Mouse (Mus musculus): Measurements from ENCODE around the gene Opn1mw.
A peak's percentile ranks its signal among the peaks of the same experiment; 100 is the strongest.
"Not testable (repeated sequence)": the region's sequence is repeated elsewhere in the genome, so short reads cannot be mapped to it uniquely, and the experiment has no call there.

Gene Opn1mw

DNA sequence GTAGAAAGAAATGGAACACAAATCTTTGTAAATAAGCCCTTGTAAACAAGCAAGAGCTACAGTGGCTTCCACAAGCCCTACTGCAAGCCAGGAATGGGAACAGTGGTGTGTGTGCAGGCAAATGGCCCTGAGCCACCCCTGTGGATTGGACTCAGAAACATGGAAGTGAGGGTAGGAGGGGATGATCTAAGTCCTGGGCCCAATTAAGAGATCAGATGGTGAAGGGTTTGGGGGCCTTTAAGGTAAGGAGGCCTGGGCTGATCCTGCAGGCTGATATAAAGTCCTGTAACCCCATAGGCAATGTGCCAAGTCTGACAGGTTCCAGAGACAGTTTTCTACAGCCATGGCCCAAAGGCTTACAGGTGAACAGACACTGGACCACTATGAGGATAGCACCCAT is at the start of gene Opn1mw:
Opn1mw (plus strand) TSS at position 301 of the 400 bp plus-strand sequence.
- DNase-seq (ENCODE audit: low spot score) = no peak

DNA sequence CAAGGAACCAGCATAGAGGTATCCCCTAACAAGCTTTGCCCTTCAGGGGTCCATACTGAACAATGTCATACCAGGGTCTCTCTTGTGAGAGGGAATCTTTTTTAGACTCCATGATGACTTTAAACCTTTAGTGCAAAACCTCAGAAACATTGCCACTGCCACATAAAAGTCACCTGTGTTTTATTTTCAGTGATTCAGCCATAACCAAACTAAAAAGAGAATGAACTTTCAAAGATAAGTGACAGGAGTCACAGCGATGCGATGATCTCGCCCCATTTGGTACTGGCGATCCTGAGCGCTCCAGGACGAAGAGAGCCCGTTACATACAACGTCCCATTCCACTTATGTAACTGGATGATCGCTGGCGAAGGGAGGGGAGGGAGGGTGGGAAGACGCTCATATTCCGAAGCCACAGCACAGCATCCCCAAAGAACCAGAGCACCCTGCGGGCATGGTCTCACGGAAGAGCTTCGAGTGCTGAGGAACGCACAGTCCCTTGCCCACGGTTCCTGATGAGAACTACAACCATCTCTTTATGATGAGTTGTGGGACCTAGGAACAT is 42.9 kb upstream of the Opn1mw start:
- no peak for DNase-seq (ENCODE audit: low spot score)

DNA sequence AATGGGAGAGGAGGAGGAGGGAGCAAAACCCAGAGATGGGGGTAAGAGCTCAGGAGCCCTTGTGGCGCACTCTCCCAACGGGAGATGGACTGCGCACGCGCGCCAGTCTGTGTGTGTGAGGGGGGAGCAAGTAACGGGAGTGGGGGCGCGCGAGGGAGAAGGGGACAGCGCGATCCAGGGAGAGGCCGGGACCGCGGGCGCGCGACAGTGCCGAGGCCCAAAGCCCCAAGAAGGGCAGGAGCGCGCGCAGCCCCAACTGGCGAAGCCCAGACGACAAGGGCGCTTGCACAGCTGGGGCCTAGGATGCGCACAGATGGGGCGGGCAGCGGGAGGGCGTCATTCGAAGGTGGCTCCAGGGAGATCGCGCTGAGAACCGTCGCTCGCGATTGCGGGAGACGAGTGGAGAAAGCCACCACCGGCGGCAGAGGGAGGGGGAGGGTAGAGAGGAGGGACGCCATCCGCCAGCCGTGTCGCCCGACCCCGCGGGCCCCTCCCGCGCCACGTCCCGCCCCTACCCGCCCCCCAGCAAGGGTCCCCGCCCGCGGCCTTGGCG is 42.2 kb upstream of the Opn1mw start:
- DNase-seq (ENCODE audit: low spot score) = peak; percentile 41

- peak; percentile 73 for DNase-seq (ENCODE audit: low spot score)
Measured at GRCm38 (mm10) chrX:74085601-74086038, 41.6 kb upstream of the Opn1mw start.

- DNase-seq (ENCODE audit: low spot score) = no peak
Measured at GRCm38 (mm10) chrX:74095130-74095529, 32.1 kb upstream of the Opn1mw start.

DNA sequence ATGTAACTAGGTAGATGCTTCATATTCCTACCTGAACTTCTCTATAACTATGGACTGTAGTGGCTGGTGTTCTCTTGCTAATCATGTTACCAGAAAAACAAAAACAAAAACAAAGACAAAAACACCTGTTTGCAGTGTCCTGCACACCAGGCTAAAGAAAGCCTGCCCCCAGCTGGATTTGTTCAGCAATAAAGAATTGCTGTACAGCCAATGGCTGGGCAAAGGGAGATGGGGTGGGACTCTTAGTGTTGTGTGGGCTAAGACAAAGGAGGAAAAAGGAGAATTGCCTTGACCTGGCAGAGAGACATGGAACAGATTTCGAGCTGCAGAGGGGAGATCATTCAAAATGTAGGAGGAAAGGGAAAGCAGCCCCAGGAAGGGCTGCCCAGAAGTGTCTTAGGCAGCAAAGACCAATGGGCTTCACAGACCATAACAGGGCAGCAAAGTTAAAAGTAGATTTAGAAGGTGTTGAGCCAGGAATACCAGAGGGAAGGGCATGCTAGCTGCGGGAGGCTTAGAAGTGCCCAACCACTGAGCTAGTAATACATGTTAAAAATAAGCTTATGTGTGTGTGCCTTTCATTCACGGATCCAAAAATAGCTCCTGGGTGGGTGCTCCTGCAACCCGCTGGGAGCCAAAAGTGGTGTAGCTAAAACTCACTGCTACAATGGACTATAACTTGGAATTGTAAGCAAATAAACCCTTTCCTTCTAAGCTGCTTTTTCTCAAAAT is 23.6 kb upstream of the Opn1mw start:
- DNase-seq (ENCODE audit: low spot score) = no peak

DNA sequence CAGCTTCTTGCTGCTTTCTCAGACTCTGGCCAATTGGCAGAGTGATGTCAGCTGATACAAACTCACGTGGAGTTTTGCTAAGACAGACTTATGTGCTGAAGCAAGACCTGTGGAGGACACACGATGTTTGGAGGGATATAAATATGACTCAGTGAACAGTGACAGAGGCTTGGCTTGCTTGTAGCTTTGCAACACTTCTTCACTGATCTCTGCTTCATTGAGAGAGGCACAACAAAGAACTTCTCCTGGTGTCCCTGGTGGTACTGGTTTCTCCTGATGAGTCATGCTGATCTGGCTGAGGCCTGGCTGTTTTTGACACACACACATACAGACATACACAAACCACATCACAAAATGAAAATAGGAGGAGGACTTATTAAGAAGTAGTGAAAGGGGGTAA is 21.3 kb upstream of the Opn1mw start:
- no peak for DNase-seq (ENCODE audit: low spot score)

- DNase-seq (ENCODE audit: low spot score) = no peak
Measured at GRCm38 (mm10) chrX:74108747-74109146, 18.5 kb upstream of the Opn1mw start.

DNA sequence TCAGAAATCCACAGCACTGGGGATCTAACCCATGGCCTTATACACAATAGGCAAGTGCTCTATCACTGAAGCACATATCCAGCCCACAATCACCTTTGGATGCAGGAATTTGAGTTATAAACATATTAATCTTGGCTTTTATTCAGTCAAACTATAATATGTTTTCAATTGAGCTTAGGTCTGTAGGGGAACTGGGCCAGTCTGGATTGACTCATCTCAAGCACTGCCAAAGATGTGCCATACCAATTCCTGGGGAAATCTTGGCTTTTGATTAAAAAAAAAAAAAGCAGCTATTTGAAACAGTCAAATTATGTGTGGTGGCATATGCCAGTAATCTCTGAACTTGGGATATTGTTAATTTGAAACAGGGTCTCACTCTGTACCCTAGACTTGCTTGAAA is 13.2 kb upstream of the Opn1mw start:
- DNase-seq (ENCODE audit: low spot score) = no peak

DNA sequence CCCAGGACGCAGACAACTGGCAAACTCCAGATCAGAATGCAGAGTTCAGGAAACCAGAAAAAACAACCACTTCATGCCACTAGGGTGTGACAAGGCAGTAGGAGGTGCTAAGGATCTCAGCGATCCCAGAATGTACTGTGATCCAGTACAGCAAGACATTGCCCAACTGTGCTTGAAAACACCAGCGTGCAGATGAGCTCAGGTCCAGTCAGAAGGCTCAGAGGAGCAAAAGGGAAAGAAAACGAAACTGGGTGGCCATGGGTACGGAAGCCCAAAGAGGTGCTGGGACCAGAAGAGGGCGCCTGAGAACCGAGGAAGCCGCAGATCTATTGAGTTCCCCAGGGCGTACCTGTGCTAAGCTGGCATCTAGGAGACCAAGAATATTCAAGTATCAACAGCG is 11.8 kb upstream of the Opn1mw start:
- DNase-seq (ENCODE audit: low spot score) = peak; percentile 6

- no peak for DNase-seq (ENCODE audit: low spot score)
Measured at GRCm38 (mm10) chrX:74124975-74125374, 2.3 kb upstream of the Opn1mw start.

DNA sequence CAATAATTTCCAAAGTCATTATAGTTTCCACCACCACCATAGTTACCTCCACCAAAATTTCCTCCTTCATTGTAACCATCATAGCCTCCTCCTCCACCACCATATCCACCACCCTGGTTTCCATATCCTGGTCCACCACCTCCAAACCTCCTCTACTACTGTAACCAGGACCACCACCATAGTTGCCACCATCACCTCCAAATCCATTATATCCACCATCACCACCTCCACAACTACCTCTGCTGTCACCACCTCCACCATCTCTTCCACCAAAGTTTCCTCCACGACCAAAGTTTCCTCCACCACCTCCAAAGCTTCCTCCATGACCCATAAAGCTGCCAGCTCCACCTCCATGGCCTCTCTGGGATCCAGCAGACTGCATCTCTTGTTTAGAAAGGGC is 8.0 kb downstream of the Opn1mw start, which contains the start of gene Mecp2:
Mecp2 (minus strand) TSS at position 101 of the 400 bp plus-strand sequence.
- DNase-seq (ENCODE audit: low spot score) = not testable (repeated sequence)

GRCm38 (mm10) chrX:74167738-74168137 is 40.5 kb downstream of the Opn1mw start, which contains the start of gene Tex28:
Tex28 (minus strand) TSS chrX:74167838.
- DNase-seq (ENCODE audit: low spot score) = no peak

DNA sequence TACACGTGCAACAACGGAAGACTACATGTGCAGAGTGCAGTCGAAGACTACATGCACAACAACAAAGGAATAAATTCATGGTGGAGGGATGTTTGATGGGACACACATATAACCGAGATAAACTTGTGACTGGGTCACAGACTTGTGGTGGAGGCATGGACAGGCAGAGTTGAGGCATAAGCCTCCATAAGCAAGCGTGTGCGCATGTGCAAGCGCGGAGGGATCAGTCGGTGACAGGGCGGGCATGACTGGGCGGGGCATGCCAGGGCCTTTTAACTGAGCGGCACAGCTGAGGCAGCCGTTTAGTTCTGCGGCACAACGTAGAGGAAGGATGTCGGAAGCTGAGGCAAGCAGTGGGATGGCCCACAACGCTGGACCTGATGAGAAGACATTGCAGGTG is 49.7 kb downstream of the Opn1mw start, which contains the start of gene Tktl1:
Tktl1 (plus strand) TSS at position 301 of the 400 bp plus-strand sequence.
- DNase-seq (ENCODE audit: low spot score) = no peak

All from ovary, postnatal 10 days (tissue).